Mouse (Mus musculus) thymus, adult 2 months (tissue): Measurements from ENCODE around the gene Vsnl1. TPM values are rescaled to one million over a fixed set of nuclear protein-coding genes. Genes with fewer than 3 reads are reported as not detected.

ENCODE experiments used
- DNase-seq: peaks from one replicate; pipeline ENCODE4 v3.0.0; 2021
- H3K27ac ChIP-seq: fragments of 200-500 bp; 2 replicates; pipeline ENCODE4 v1.5.1; 2012; ENCODE audit warnings: low read length, control low read depth; ENCODE audit not compliant: control insufficient read depth, insufficient read depth
- H3K27me3 ChIP-seq: fragments of 200-500 bp; 2 replicates; pipeline ENCODE4 v1.6.1; 2012; ENCODE audit warnings: mild to moderate bottlenecking, low read length, moderate library complexity, mixed read lengths; ENCODE audit not compliant: control insufficient read depth, insufficient read depth
- H3K36me3 ChIP-seq: fragments of 200-500 bp; 2 replicates; pipeline ENCODE4 v1.6.1; 2012; ENCODE audit warnings: mild to moderate bottlenecking, low read length, moderate library complexity; ENCODE audit not compliant: control insufficient read depth, insufficient read depth
- H3K4me1 ChIP-seq: fragments of 200-500 bp; replicated peaks from 2 replicates; pipeline ENCODE4 v1.6.1; 2012; ENCODE audit warnings: low read length; ENCODE audit not compliant: control insufficient read depth, insufficient read depth
- H3K4me3 ChIP-seq: fragments of 200-500 bp; 2 replicates; pipeline ENCODE4 v1.5.1; 2012; ENCODE audit warnings: mild to moderate bottlenecking, low read length, control low read depth, moderate library complexity; ENCODE audit not compliant: control insufficient read depth, insufficient read depth
- CTCF ChIP-seq: fragments of 200-500 bp; IDR thresholded peaks from 2 replicates; pipeline ENCODE4 v1.5.1; 2012; ENCODE audit warnings: mild to moderate bottlenecking, control low read depth, low read length, moderate library complexity, borderline replicate concordance; ENCODE audit not compliant: control insufficient read depth, poor library complexity, insufficient read depth; ENCODE audit errors: extremely low read depth
- POLR2A ChIP-seq: fragments of 200-500 bp; IDR thresholded peaks from 2 replicates; pipeline ENCODE4 v1.6.1; 2012; ENCODE audit warnings: mild to moderate bottlenecking, low read length, control low read depth, moderate library complexity; ENCODE audit not compliant: control insufficient read depth, poor library complexity, insufficient read depth; ENCODE audit errors: extremely low read depth
- WGBS: fragments of 180-500 bp; shearing (Covaris S2); methylation state at CpG from one replicate; pipeline ENCODE4 v1.1.7; 2018; 5-methylcytosine and 5-hydroxymethylcytosine counted together
- polyA plus RNA-seq: library from polyadenylated mRNA; depleted of rRNA; stranded (reverse); fragments of >200 nt; gene quantifications from 2 replicates; pipeline ENCODE4 v1.2.3, GENCODE M21; 2012

The Vsnl1 gene
- polyA plus RNA-seq, 1 experiment = 0.16 TPM

DNA sequence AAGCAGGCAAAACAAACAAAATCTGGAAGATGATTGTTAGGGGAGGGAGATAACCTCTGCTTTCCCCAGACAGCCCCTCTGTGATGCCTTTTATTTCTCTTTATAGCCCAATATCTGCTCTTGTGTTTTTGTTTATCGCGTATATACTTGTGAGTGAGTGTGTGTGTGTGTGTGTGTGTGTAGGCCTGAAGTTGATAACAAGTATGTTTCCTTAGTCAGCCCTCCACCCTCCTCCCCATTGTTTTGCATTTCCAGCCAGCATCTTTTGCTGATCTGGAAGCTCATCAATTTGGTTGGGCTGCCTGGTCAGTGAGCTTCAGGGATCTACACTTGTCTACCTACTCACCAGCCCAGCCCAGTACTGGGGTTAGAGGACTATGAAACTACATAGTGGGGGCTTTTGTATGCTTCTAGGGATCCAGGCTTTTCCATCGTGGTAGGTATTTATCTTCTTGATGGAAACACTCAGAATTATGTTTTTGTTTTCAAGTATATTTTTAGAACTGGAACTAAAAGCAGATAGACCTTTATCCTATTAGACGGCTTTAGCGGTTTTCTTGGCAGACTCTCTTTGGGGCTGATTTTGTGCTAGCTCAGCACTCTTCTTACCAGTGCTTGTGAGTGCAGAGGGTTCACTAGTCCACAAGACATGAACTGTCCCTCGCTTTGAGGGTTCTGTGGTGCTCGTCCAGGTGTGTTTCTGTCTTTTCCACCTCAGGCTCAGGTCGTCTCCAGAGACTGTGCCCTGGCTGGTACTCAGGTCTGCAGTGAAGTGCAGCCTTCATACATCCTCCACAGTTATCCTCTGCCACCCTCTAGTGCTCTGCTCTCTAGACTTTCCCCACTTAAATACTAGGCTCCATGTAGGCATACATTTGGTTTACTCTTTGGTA is 129.4 kb downstream of the Vsnl1 start:
- no peak overlapping the region for H3K4me3 ChIP-seq
- no peaks in the 10 kb centered on the region for H3K4me1 ChIP-seq
- DNase-seq = no peak
- H3K27me3 ChIP-seq = no peaks in the 10 kb centered on the region
- peaks cover 45% of the 10 kb centered on the region for H3K36me3 ChIP-seq
- WGBS = 96% methylated on average over 8 of the region's 8 CpGs
- no peak overlapping the region for H3K27ac ChIP-seq
- TF ChIP-seq CTCF (no peak), POLR2A (no peak)

DNA sequence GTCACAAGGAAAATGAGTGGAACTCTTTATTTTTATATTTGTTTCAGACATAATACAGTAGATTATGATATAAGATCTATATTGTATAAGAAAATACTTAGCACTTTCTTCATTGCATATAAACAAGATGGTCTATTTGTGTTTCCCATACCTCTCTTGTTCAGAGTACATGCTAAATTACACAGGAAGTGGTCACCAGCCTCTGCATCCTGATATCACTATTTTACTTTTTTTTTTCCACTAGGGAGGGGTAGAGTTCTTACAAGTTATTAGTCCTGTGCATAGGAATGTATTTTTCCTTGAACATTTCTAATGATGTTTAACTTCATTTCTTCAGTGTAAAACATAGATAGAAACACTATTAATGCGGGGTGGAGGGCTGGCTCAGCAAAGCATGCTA is 135.6 kb downstream of the Vsnl1 start:
- Histone ChIP-seq H3K27me3 (no peaks in the 10 kb centered on the region), H3K4me1 (no peaks in the 10 kb centered on the region), H3K27ac (no peak overlapping the region), H3K36me3 (peaks cover 60% of the 10 kb centered on the region), H3K4me3 (no peak overlapping the region)
- TF ChIP-seq CTCF = no peak
- TF ChIP-seq POLR2A = no peak
- WGBS = 93% methylated on average over 1 of the region's 1 CpGs
- DNase-seq = no peak

DNA sequence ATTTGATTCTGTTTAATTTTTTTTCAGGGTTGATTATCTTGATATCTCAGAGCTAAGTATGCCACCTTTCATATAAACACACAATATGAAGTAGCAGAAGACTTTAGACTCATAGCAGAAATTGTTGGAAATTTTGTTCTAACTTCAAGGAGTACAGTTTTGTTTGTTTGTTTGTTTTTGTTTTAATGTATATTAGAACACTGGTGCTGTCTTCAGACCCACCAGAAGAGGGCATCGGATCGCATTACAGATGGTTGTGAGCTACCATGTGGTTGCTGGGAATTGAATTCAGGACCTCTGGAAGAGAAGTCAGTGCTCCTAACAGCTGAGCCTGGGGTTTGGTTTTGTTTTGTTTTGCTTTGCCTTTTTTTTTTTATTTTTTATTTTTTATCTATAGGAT is 150.0 kb downstream of the Vsnl1 start:
- Histone ChIP-seq H3K4me1 (no peaks in the 10 kb centered on the region), H3K27ac (no peak overlapping the region), H3K27me3 (no peaks in the 10 kb centered on the region), H3K4me3 (no peak overlapping the region), H3K36me3 (peaks cover 70% of the 10 kb centered on the region)
- WGBS = 94% methylated on average over 2 of the region's 2 CpGs
- no peak for TF ChIP-seq POLR2A
- no peak for TF ChIP-seq CTCF
- no peak for DNase-seq

DNA sequence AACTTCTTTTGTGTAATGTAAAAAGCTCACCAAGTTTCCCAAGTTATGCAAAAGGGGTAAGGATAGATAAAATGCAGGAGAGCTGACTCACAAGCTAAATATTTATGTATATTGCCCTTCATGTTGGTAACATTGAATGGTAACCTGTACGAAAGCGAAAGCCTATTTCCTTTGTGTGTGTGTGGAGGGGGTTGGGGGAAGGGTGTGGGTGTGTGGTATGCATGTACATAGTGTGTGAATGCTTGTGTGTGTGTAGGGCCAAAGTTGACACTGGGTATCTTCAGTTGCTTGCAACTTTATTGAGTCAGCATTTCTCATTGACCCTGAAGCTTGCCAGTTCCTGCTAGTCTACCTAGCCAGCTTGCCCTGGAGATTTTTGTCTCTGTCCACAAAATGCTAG is 154.8 kb downstream of the Vsnl1 start:
- Histone ChIP-seq H3K4me3 (no peak overlapping the region), H3K4me1 (no peaks in the 10 kb centered on the region), H3K27ac (no peak overlapping the region), H3K36me3 (peaks cover 44% of the 10 kb centered on the region), H3K27me3 (no peaks in the 10 kb centered on the region)
- WGBS = 91% methylated on average over 2 of the region's 2 CpGs
- TF ChIP-seq CTCF = no peak
- TF ChIP-seq POLR2A = no peak
- DNase-seq = no peak

DNA sequence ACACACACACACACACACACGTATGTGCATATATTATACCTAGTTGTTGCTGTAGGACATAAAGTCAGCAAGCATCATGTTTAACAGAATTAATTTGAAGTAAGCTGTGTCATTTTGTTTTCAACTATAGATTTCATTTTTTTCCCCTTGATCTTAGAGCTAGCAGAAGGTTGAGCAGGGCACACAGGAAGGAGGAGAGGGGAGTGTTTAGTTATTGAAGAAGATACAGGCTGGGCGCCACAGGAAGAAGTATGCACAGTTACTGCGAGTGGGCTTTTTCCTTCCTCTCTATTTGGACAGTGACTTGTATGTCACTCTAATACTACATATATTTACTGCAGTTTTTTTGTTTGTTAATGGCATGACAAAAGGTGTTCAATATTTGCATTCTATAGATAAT is 156.5 kb downstream of the Vsnl1 start:
- no peak overlapping the region for H3K4me3 ChIP-seq
- no peaks in the 10 kb centered on the region for H3K27me3 ChIP-seq
- no peaks in the 10 kb centered on the region for H3K4me1 ChIP-seq
- WGBS = 84% methylated on average over 3 of the region's 3 CpGs
- TF ChIP-seq POLR2A = no peak
- TF ChIP-seq CTCF = no peak
- no peak for DNase-seq
- no peak overlapping the region for H3K27ac ChIP-seq
- H3K36me3 ChIP-seq = peaks cover 36% of the 10 kb centered on the region

DNA sequence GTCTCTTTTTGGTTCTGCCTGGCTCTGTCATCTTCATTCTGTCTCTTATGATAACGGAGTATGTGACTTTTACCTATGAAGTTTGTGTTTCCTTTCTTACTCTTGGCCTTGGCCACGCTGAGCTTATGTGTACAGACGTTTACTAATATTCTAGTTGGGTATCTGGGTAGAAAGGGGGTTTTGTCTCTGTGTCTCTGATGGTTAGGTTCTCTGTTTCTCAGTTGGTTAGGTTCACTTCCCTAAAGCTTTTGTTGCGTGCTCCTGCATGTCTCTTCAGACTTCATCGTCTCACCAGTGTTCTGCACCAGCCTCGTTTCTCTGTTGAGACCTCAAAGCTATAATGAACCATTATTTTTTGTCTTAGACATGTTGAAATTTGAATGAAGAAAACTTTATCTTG is 159.2 kb downstream of the Vsnl1 start:
- no peaks in the 10 kb centered on the region for H3K4me1 ChIP-seq
- H3K36me3 ChIP-seq = peaks cover 28% of the 10 kb centered on the region
- WGBS = 91% methylated on average over 6 of the region's 6 CpGs
- H3K27ac ChIP-seq = no peak overlapping the region
- no peak overlapping the region for H3K4me3 ChIP-seq
- H3K27me3 ChIP-seq = no peaks in the 10 kb centered on the region
- DNase-seq = no peak
- TF ChIP-seq CTCF (no peak), POLR2A (no peak)
